Mouse (Mus musculus) neutrophil, adult 83 days (primary cell): ENCODE measurements around the gene Lilrb4a. TPM values are rescaled to one million over a fixed set of nuclear protein-coding genes. Genes with fewer than 3 reads are reported as not detected.

Source experiments
- total RNA-seq, 2 experiments: library from RNA; stranded (reverse); gene quantifications; one replicate each; pipeline ENCODE4 v1.2.4; 2023

The Lilrb4a gene
- total RNA-seq, result 100 to 1,000 TPM; 851 to 871 TPM

DNA sequence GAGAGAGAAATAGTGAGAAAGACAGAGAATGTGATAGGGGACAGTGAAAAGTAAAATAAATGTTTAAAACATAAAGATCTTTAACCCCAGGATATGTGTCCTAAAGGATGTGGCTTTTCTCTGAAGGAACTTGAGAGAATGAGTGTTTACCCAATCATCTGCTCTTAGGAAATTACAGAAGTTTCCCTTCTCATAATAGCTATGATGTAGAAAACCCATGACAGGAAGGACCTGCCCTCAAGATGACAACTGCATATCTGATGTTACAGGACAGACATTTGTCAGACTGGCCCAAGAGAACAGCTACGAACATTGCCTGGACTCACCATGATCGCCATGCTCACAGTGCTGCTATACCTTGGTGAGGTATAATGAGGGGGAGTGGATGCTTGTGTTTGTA, at the start of gene Lilrb4a:
TSS of gene Lilrb4a (plus strand) at position 266 of the 400 bp plus-strand sequence.

DNA sequence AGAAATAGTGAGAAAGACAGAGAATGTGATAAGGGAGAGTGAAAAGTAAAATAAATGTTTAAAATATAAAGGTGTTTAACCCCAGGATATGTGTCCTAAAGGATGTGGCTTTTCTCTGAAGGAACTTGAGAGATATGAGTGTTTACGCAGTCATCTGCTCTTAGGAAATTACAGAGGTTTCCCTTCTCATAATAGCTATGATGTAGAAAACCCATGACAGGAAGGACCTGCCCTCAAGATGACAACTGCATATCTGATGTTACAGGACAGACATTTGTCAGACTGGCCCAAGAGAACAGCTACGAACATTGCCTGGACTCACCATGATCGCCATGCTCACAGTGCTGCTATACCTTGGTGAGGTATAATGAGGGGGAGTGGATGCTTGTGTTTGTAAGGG, 10.4 kb upstream of the Lilrb4a start, which contains the start of the genes Gm49339 and Lilr4b:
TSS of gene Gm49339 (plus strand) at position 216 of the 400 bp plus-strand sequence.
TSS of gene Lilr4b (plus strand) at position 236 of the 400 bp plus-strand sequence.

Other genes starting within 250 kb of the Lilrb4a start
- gene Gm49339, start 10.3 kb upstream of the Lilrb4a start, total RNA-seq, result 100 to 1,000 TPM; 118 to 154 TPM
- 1,000 to 10,000 TPM; 1,112 to 1,173 TPM for gene Lilr4b, start 10.3 kb upstream of the Lilrb4a start, total RNA-seq
- gene Fam162b, start 99.6 kb downstream of the Lilrb4a start, total RNA-seq, result not detected
- gene Gprc6a, start 140.5 kb downstream of the Lilrb4a start, total RNA-seq, result not detected
- gene Rfx6, start 186.8 kb downstream of the Lilrb4a start, total RNA-seq, result not detected